Mouse (Mus musculus) liver, embryonic 16.5 days (tissue): ENCODE data around the gene H3f3a. TPM values are rescaled to one million over a fixed set of nuclear protein-coding genes. Genes with fewer than 3 reads are reported as not detected.

Experiments
- ATAC-seq: fragments of 200-750 bp; cut with Nextera tagmentation; 2 replicates; pipeline ENCODE4 v1.8.0; 2017; ENCODE audit warnings: low read depth, mild to moderate bottlenecking, moderate number of reproducible peaks, moderate library complexity
- H3K27ac ChIP-seq: fragments of 300-500 bp; sonication (generic); 2 replicates; pipeline ENCODE4 v1.5.1; 2014; ENCODE audit warnings: mild to moderate bottlenecking, low read length
- H3K27me3 ChIP-seq: fragments of 300-500 bp; sonication (generic); 2 replicates; pipeline ENCODE4 v1.6.1; 2014; ENCODE audit warnings: low read depth, low read length, mixed read lengths; ENCODE audit not compliant: control insufficient read depth, insufficient read depth
- H3K36me3 ChIP-seq: fragments of 300-500 bp; sonication (generic); 2 replicates; pipeline ENCODE4 v1.6.1; 2014; ENCODE audit warnings: mild to moderate bottlenecking; ENCODE audit not compliant: control insufficient read depth, insufficient read depth
- H3K4me1 ChIP-seq: fragments of 300-500 bp; sonication (generic); 2 replicates; pipeline ENCODE4 v1.6.1; 2014; ENCODE audit warnings: low read depth, low read length, mixed read lengths; ENCODE audit not compliant: control insufficient read depth
- H3K4me2 ChIP-seq: fragments of 300-500 bp; sonication (generic); 2 replicates; pipeline ENCODE4 v1.6.1; 2014; ENCODE audit warnings: low read depth, low read length, mixed read lengths
- H3K4me3 ChIP-seq: fragments of 300-500 bp; sonication (generic); 2 replicates; pipeline ENCODE4 v1.5.1; 2014; ENCODE audit warnings: low read depth, mild to moderate bottlenecking, low read length
- H3K9ac ChIP-seq: fragments of 300-500 bp; sonication (generic); 2 replicates; pipeline ENCODE4 v1.6.1; 2014; ENCODE audit warnings: low read depth, low read length
- H3K9me3 ChIP-seq: fragments of 300-500 bp; sonication (generic); replicated peaks from 2 replicates; pipeline ENCODE4 v1.6.1; 2016; ENCODE audit warnings: low read length; ENCODE audit not compliant: control insufficient read depth
- WGBS: fragments of 180-500 bp; shearing (Covaris S2); extraction: QIAGEN DNeasy Blood & Tissue Kit; methylation state at CpG from one replicate; pipeline ENCODE4 v1.1.7; 2014; ENCODE audit not compliant: insufficient replicate concordance; 5-methylcytosine and 5-hydroxymethylcytosine counted together
- polyA plus RNA-seq: library from polyadenylated mRNA; unstranded; fragments of >200 nt; fragmentation: Nextera tagmentation; extraction: Ambion mirVana; gene quantifications from 2 replicates; pipeline ENCODE4 v1.2.1, GENCODE M21; 2015

Gene H3f3a
- polyA plus RNA-seq, 1 experiment from 2014 or later: 2,020 TPM

GRCm38 (mm10) chr1:180772291-180772690 is 41.5 kb downstream of the H3f3a start:
- Histone ChIP-seq H3K9me3 (peaks cover 4% of the 10 kb centered on the region), H3K27ac (no peak overlapping the region), H3K4me1 (peaks cover 15% of the 10 kb centered on the region), H3K4me3 (no peak overlapping the region), H3K4me2 (no peak overlapping the region), H3K36me3 (no peaks in the 10 kb centered on the region), H3K9ac (no peak overlapping the region), H3K27me3 (no peaks in the 10 kb centered on the region)
- 79% methylated on average over 3 of the region's 3 CpGs for WGBS
- ATAC-seq: no peak

- H3K27me3 ChIP-seq: no peaks in the 10 kb centered on the region
- ATAC-seq: no peak
- H3K27ac ChIP-seq: no peak overlapping the region
- no peak overlapping the region for H3K4me2 ChIP-seq
- H3K4me1 ChIP-seq: peaks cover 12% of the 10 kb centered on the region
- H3K9ac ChIP-seq: no peak overlapping the region
- peaks cover 4% of the 10 kb centered on the region for H3K9me3 ChIP-seq
- 35% methylated on average over 4 of the region's 4 CpGs for whole genome bisulfite sequencing
- H3K4me3 ChIP-seq: no peak overlapping the region
- no peaks in the 10 kb centered on the region for H3K36me3 ChIP-seq
Measured at GRCm38 (mm10) chr1:180771722-180772121, 42.0 kb downstream of the H3f3a start.

- no peaks in the 10 kb centered on the region for H3K36me3 ChIP-seq
- H3K4me1 ChIP-seq: peaks cover 12% of the 10 kb centered on the region
- ATAC-seq: no peak
- H3K9ac ChIP-seq: no peak overlapping the region
- no peak overlapping the region for H3K4me2 ChIP-seq
- peaks cover 4% of the 10 kb centered on the region for H3K9me3 ChIP-seq
- H3K4me3 ChIP-seq: no peak overlapping the region
- H3K27ac ChIP-seq: no peak overlapping the region
- WGBS: 41% methylated on average over 5 of the region's 5 CpGs
- no peaks in the 10 kb centered on the region for H3K27me3 ChIP-seq
Measured at GRCm38 (mm10) chr1:180771306-180771705, 42.4 kb downstream of the H3f3a start.

- ATAC-seq: peak; percentile 75
- H3K9me3 ChIP-seq: no peaks in the 10 kb centered on the region
- H3K27ac ChIP-seq: peak overlapping the region; percentile 29; the same call in 1 of the 2 replicates
- H3K36me3 ChIP-seq: no peaks in the 10 kb centered on the region
- peak overlapping the region; percentile 65 for H3K9ac ChIP-seq
- peak overlapping the region; percentile 83 for H3K4me2 ChIP-seq
- H3K27me3 ChIP-seq: peaks cover 3% of the 10 kb centered on the region
- WGBS: 2% methylated on average over 37 of the region's 37 CpGs
- peak overlapping the region; percentile 66 for H3K4me3 ChIP-seq
- H3K4me1 ChIP-seq: peaks cover 13% of the 10 kb centered on the region
Measured at GRCm38 (mm10) chr1:180768334-180769168, 45.2 kb downstream of the H3f3a start.

- peak; percentile 6; the same call in 1 of the 2 replicates for ATAC-seq
- Histone ChIP-seq H3K4me1 (peaks cover 18% of the 10 kb centered on the region), H3K4me3 (peak overlapping the region; percentile 66), H3K36me3 (no peaks in the 10 kb centered on the region), H3K9me3 (no peaks in the 10 kb centered on the region), H3K9ac (peak overlapping the region; percentile 65), H3K27ac (peak overlapping the region; percentile 8; the same call in 1 of the 2 replicates), H3K4me2 (peak overlapping the region; percentile 83), H3K27me3 (peaks cover 10% of the 10 kb centered on the region)
- WGBS: 16% methylated on average over 10 of the region's 10 CpGs
Measured at GRCm38 (mm10) chr1:180767541-180768333, 46.0 kb downstream of the H3f3a start.

- ATAC-seq: no peak
- Histone ChIP-seq H3K4me1 (peaks cover 18% of the 10 kb centered on the region), H3K27me3 (peaks cover 10% of the 10 kb centered on the region), H3K36me3 (no peaks in the 10 kb centered on the region), H3K27ac (0 out of 2 replicates have a peak overlapping the region, but pooled peaks have one; percentile 8), H3K4me2 (no peak overlapping the region), H3K9me3 (no peaks in the 10 kb centered on the region), H3K9ac (no peak overlapping the region), H3K4me3 (no peak overlapping the region)
- WGBS: 16% methylated on average over 5 of the region's 5 CpGs
Measured at GRCm38 (mm10) chr1:180766557-180766956, 47.2 kb downstream of the H3f3a start.

- H3K4me3 ChIP-seq: no peak overlapping the region
- no peaks in the 10 kb centered on the region for H3K9me3 ChIP-seq
- H3K9ac ChIP-seq: no peak overlapping the region
- H3K36me3 ChIP-seq: no peaks in the 10 kb centered on the region
- H3K27ac ChIP-seq: no peak overlapping the region
- ATAC-seq: no peak
- 66% methylated on average over 5 of the region's 5 CpGs for WGBS
- no peak overlapping the region for H3K4me2 ChIP-seq
- peaks cover 10% of the 10 kb centered on the region for H3K27me3 ChIP-seq
- peaks cover 18% of the 10 kb centered on the region for H3K4me1 ChIP-seq
Measured at GRCm38 (mm10) chr1:180765393-180765792, 48.4 kb downstream of the H3f3a start.

- no peaks in the 10 kb centered on the region for H3K9me3 ChIP-seq
- 7% methylated on average over 11 of the region's 11 CpGs for WGBS
- peaks cover 17% of the 10 kb centered on the region for H3K4me1 ChIP-seq
- peak overlapping the region; percentile 41 for H3K4me3 ChIP-seq
- 0 out of 2 replicates have a peak overlapping the region, but pooled peaks have one; percentile 23 for H3K27ac ChIP-seq
- peak overlapping the region; percentile 68 for H3K4me2 ChIP-seq
- peak overlapping the region; percentile 27; the same call in 1 of the 2 replicates for H3K9ac ChIP-seq
- no peaks in the 10 kb centered on the region for H3K36me3 ChIP-seq
- peaks cover 10% of the 10 kb centered on the region for H3K27me3 ChIP-seq
- ATAC-seq: peak; percentile 45; the same call in 1 of the 2 replicates
Measured at GRCm38 (mm10) chr1:180763828-180764227, 49.9 kb downstream of the H3f3a start.
